Mouse (Mus musculus): ENCODE data around the gene Clic4.
A peak's percentile ranks its signal among the peaks of the same experiment; 100 is the strongest.

The Clic4 gene

DNA sequence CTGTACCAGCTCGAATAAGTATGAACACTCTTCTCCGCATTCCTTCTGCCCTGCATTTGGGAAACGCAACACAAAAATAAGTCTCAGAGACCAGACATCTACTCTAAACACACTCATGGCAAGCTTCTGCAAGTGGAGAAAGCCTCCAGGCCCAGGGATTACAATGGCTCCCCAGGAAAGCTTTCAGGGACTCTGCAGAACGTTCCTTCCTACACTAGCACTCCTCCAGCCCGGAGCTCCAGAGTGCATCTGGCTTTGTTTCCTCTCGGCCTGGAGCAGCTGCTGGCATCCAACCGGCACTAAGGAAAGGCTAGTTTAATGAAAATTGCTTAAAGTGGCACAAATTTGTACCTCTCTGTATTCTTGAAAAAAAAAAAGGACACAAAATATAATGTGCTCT is 14.1 kb downstream of the Clic4 start:
- no peak for DNase-seq (ENCODE audit: low spot score in 2 of 2)

GRCm38 (mm10) chr4:135257881-135258476 is 14.6 kb downstream of the Clic4 start:
- DNase-seq (ENCODE audit: low spot score in 2 of 2): no peak

- DNase-seq (ENCODE audit: low spot score in 2 of 2): no peak
Observed at GRCm38 (mm10) chr4:135256536-135257450, 15.8 kb downstream of the Clic4 start.

DNA sequence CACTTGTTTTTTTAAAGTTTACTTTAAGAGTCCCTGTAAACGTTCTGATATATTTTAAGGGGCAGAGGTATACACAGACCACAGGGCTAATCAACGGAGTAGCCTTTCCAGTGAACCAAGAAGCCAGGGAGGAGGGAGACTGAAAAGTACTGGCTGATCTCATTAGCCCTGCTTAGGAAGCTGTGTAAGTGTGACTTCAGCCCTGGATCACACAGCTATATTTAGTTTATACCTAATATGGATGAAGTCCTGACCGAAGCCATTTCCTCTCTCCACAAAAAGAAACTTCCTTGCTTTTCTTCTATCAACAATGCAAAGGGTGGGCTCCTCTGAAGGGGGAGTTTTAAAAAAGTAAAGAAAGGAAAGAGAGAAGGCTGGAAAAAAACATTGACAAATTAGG is 17.8 kb downstream of the Clic4 start:
- DNase-seq (ENCODE audit: low spot score in 2 of 2): no peak

GRCm38 (mm10) chr4:135254321-135254720 is 18.3 kb downstream of the Clic4 start:
- no peak for DNase-seq (ENCODE audit: low spot score in 2 of 2)

DNA sequence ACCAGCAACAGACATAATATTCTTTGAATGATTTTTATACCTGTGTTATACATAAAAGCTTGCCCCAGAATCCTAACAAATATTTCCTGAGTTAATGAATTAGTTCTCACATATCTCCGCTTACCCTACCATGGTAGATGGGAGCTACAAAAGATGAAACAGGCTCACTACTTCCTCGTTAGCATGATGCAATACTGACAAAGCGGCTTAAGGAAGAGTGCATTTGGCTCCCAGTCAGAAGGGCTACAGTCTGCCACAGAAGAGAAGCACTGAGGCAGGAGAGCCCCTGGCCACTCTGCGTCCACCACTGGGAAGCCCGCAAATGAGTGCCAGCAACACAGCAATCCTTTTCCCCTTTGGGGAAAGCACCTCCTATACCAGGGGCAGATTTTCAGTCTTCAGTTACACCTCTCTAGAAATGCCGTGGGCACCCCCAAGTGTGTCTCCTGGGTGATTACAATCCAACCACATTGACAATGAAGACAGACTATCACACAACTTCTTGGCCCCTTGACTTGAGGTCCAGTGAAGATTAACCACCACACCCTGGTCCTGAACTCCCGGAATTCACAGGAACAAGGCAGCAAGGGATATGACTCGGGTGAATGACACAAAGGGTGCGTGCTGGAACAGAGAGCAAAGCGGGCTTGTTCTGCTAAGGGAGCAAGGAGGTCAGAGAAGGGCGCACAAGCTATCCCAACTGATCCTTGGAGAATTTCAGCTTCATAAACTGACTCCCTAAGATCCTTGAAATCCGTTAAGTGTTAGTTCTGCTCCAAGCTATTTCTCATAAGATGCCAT is 19.2 kb downstream of the Clic4 start:
- no peak for DNase-seq (ENCODE audit: low spot score in 2 of 2)

DNA sequence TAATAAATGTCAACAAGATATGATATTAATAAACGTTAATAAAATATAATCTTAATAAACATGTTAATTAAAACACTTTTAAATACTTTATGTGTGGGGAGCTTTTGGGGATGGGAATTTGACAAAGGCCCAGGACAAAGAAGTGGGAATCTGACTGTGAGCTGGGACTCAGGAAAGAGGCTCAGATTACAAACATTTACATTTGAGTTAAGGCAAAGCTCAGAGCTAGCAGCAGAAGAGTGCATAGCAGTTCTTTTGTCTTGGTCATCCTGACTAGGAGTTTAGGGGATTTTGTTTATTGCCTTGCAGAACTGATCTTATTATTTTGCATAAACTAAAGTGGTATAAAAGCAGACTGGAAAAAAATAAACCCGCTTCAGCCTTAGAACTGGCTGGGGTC is 20.8 kb downstream of the Clic4 start:
- no peak for DNase-seq (ENCODE audit: low spot score in 2 of 2)

DNA sequence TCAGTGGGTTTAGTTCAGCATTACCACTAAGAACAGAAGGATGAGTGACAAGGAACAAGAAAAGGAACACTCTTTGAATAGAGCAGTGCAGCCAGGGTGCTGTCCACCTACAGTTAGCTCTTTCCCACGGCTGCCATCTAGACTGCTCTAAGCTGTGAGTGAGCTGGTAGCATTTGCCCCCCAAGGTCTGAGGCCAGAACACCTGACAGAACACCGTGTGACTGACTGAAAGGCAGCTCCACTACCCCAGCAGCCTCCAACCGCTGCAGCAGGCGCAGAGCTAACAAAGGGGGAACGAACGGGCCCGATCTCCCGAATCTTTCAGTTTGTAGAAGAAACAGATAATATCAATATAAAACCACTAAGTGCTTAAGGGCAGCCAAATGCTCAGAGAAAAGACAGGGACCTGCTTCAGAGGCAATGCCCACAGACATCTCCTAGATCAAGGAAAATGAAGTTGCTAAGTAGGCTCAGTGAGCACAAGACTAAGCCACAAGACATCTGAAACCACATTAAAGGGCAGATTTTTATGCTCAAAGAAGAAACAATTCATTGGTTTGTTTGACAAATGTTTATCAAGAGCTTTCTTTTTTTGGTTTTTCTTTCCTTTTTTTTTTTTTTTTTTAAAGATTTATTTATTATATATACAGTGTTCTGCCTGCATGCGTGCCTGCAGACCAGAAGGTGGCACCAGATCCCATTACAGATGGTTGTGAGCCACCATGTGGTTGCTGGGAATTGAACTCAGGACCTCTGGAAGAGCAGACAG is 24.2 kb downstream of the Clic4 start:
- DNase-seq (ENCODE audit: low spot score in 2 of 2): no peak

DNA sequence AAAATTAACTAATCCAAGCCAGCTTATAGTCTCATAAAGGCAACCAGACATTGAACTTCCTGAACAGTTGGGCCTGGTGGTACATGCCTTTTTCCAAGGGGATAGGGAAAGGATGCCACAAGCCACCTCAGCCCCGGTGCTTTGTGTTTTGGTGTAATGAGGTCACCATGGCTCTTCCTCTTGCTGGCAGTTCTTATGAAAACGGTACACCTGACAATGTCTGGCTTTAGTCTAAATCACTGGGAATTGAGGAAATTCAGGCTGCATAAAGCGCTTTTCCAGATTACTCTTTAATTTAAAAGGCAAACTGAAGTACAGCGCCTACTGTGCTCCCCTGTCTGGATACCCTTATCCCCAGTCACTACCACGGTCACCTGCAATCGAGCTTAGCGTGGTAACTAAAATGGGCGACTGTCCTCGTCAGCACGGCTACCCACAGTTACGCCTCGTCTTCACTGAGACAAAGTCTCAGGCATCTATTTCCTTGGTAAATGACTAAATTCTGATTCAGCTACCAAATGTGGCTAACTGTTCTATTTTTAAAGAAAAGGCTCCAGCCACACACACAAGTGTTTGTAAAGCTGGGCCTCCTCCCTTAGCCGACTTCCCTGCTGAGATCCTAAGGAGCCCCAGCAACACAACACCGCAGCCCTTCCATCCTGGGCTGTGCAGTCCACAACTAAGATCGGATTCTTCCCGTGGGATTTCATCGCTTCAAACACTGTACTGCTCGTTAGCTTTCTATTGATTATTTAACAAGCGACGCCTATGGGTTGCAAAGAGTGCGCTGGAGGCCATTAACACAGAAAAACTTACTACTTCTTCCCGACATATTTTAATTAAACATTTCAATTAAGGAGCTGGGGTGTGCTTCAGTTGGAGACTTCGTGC is 25.5 kb downstream of the Clic4 start:
- no peak for DNase-seq (ENCODE audit: low spot score in 2 of 2)

DNA sequence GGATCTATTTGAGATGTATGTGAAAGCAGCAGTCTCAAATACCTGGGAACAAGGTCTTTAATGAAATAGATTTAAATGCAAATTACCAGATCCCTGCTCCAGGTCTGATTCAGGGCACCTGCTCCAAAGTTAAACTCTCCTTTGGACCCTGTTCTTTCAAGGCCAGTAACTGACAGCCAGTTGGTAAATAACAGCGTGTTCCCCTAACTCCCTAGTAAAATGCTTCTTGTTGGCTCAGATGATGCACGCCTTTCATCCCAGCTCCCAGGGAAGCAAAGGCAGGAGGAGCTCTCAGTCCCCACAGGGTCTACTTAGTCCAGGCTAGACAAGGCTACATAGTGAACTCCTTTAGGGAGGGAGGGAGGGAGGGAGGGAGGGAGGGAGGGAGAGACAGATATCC is 26.2 kb downstream of the Clic4 start:
- DNase-seq (ENCODE audit: low spot score in 2 of 2): no peak

DNA sequence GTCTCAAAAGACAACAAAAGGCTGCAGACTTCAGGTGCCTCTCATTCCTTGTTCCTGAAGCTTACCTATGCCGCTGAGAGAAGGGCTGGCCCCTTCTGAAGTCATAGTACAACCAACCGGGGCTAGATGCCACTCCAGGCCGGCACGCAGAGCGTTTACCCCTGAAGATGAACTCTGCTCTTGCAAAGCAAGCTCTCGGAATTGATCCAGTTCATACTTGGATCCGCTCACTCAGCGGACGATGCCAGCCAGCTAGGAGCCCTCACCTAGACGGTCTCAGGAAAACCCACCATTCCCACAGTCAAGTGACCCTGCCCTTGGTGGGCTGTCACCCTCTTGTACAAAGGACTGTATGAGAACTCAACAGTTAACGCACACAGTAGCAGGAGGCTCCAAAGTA is 26.8 kb downstream of the Clic4 start:
- no peak for DNase-seq (ENCODE audit: low spot score in 2 of 2)

- peak in 1 of 2 experiments; percentile 15 for DNase-seq (ENCODE audit: low spot score in 2 of 2)
Observed at GRCm38 (mm10) chr4:135244335-135244734, 28.3 kb downstream of the Clic4 start.

DNA sequence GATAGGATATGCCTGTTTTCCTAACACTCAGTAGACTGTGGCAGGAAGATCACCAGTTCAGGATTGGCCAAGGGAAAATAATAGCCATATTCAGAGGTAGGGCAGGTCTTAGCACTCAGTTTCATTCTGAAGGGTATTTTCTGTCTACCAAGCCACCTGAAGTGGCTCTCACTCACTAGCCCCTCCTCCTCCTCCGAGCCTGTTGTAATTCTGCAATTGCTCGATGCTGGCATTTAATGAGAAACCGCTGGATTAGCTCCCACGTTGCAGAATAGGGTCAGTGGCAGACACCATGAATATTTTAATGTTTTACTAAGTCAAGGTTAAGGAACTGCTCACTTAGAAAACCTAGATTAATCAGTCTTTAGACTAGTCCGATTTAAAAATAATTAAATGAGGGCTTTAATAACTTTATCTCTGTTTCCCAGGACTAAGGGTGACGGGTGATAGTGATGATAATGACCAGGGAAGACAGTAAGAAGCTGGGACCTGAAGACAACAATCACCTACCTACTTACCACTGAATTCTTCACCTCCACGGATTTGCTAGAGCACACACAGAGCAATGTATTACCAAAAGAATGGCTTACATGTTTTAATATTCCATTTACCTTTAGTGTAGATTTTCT is 29.6 kb downstream of the Clic4 start:
- DNase-seq (ENCODE audit: low spot score in 2 of 2): no peak

DNA sequence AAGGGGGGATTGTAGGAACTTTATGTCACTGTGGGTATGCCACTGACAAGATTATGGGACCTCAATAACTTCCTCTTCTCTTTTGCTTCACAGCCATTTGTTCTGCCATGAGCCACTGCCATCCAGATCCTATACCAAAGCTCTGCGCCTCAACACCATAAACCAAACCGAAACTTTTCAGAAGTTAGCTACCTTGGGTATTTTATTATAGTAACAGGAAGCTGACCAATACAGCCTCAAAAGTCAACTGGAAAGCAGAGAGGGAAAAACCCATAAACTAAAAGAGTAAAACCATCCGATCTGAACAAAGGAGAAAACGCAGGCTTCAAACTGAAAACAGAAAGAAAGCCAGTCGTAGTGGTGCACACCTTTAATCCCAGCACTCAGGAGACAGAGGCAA is 30.2 kb downstream of the Clic4 start:
- no peak for DNase-seq (ENCODE audit: low spot score in 2 of 2)

GRCm38 (mm10) chr4:135241669-135242068 is 30.9 kb downstream of the Clic4 start:
- DNase-seq (ENCODE audit: low spot score in 2 of 2): no peak

DNA sequence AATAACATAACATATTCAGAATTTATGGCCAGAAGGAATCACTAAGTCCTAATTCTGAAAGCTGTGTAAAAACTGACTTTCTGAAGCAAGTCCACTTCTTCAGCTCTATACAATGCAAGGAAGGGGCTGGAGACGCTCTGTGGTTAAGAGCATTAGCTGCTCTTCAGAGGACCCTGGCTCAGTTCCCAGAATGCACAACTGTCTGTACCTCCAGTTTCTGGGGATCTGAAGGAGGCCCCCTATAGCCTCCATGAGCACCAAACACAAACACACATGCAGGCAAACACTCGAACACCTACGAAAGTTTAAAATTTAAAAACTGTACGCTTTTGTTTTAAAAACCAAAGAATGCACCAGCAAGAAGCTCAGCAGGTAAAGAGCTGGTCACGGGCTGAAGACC is 31.5 kb downstream of the Clic4 start:
- DNase-seq (ENCODE audit: low spot score in 2 of 2): no peak

DNA sequence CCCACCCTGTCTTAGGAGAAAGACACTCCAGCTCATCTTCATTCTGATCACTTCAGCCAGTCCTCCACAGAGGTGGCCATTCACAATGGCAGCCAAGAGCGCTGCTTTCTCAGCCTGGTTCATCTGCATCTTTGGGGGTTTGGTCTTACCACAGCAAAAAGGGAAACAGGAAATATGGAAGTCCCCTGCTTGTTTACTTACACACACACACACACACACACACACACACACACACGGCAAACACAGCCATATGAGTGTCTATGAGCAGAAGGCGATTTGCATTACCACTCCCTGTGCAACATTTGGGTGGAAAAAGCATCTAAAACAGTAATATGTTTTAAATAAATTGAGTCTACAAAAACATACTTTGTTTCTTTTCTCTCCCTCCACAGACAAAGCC is 32.3 kb downstream of the Clic4 start:
- no peak for DNase-seq (ENCODE audit: low spot score in 2 of 2)

GRCm38 (mm10) chr4:135238706-135239510 is 33.7 kb downstream of the Clic4 start:
- DNase-seq (ENCODE audit: low spot score in 2 of 2): no peak

DNA sequence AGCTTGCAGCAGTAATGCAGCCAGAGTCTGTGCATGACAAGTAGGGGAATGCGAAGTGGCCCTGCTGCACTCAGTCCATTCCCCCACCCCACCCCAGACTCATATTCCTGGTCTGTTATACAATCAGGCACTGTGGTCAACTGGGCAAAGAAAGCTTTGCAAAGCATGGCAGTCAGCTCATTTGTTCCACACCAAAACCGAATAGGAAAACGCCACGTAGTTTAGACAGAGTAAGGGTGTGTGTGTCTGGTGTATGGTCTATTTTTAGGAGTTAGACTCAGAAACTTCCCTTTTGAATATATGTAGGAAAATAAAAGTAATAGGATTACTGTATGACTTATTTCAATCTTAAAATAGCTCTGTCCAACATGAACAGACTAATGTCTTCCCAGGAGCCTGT is 36.0 kb downstream of the Clic4 start:
- no peak for DNase-seq (ENCODE audit: low spot score in 2 of 2)
